Mouse (Mus musculus) CD8-positive naive resting alpha-beta T cell, adult 57 days (primary cell): ENCODE results near the gene Zranb2. TPM values are rescaled to one million over a fixed set of nuclear protein-coding genes. Genes with fewer than 3 reads are reported as not detected.

Experiments
- total RNA-seq: library from RNA; stranded (reverse); gene quantifications from one replicate; pipeline ENCODE4 v1.2.4, GENCODE M21; 2023

The Zranb2 gene
- total RNA-seq = 59.0 TPM

DNA sequence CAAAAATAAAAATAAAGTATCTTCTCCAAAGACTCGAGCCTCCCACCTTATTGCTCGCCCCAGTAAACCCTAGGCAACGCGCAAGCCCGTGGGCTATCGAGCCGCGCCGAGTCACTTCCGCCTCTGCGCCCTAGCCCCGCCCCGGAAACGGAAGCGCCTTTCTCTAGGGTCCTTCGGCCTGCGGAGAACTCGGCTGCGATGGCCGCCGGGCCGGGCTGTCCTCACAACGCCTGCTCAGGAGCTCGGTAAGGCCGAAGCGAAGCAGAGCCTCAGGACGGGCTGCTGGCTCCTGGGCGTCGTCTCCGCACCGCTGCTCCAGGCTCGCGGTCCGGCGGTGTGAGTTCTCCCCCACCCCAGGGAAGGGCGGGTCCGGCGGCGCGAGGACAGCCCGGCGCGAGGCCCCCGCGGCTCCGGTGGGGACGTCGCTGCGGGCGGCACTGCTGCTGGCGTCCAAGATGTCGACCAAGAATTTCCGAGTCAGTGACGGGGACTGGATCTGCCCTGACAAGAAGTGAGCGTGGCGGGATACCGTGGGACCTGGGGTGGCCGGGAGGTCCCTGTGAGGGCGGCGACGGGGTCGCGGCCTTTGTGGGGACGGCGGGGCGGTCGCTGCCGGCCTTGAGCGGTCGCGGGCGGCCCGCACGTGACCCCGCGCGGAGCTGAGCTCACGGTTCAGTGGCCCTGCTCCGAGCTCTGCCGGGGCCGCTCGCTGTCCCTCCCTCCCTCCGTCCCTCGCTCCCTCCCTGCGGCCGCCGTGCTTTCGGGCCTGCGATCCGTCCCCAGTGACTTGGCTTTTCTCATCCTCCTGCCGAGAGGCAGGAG is at the start of gene Zranb2:
Gene Zranb2 (plus strand): TSS at position 197 of the 822 bp plus-strand sequence.

DNA sequence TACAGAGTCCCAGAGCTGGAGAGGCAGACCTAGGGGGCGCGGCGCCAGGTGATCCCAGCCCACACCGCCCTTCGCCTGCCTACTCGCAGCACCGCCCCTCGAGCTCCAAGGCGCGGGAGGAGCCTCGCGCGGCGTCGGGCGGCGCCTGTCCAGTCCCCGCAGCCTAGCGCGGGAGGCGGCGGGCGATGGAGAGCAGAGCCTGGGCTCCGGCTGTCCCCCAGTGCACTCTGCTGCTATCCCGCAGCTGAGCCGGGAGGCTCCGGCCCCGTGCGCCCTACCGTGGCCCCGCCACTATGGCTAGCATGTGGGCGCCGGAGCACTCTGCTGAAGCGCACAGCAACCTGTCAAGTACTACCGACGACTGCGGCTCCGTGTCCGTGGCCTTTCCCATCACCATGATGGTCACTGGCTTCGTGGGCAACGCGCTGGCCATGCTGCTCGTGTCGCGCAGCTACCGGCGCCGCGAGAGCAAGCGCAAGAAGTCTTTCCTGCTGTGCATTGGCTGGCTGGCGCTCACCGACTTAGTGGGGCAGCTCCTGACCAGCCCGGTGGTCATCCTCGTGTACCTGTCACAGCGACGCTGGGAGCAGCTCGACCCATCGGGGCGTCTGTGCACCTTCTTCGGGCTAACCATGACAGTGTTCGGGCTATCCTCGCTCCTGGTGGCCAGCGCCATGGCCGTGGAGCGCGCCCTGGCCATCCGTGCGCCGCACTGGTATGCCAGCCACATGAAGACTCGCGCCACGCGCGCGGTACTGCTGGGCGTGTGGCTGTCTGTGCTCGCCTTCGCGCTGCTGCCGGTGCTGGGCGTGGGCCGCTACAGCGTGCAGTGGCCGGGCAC is 33.0 kb downstream of the Zranb2 start, which contains the start of gene Ptger3:
Gene Ptger3 (plus strand): TSS at position 168 of the 841 bp plus-strand sequence.

Other genes with a start within 250 kb of the Zranb2 start
- not detected for gene Ptger3, start 32.7 kb downstream of the Zranb2 start, total RNA-seq